Mouse (Mus musculus) forebrain, embryonic 16.5 days (tissue): ENCODE data around the gene Krtap28-10. TPM values are rescaled to one million over a fixed set of nuclear protein-coding genes. Genes with fewer than 3 reads are reported as not detected.

Experiments
- ATAC-seq: fragments of 200-750 bp; cut with Nextera tagmentation; 2 replicates; pipeline ENCODE4 v1.8.0; 2017; ENCODE audit warnings: mild to moderate bottlenecking, moderate library complexity
- H3K27ac ChIP-seq: fragments of 300-500 bp; sonication (generic); 2 replicates; pipeline ENCODE4 v1.5.1; 2014; ENCODE audit warnings: low read length, control low read depth
- H3K27me3 ChIP-seq: fragments of 300-500 bp; sonication (generic); replicated peaks from 2 replicates; pipeline ENCODE4 v1.6.1; 2014; ENCODE audit warnings: low read length; ENCODE audit not compliant: control insufficient read depth, insufficient read depth
- H3K36me3 ChIP-seq: fragments of 300-500 bp; sonication (generic); 2 replicates; pipeline ENCODE4 v1.6.1; 2014; ENCODE audit not compliant: control insufficient read depth, insufficient read depth
- H3K4me1 ChIP-seq: fragments of 300-500 bp; sonication (generic); replicated peaks from 2 replicates; pipeline ENCODE4 v1.6.1; 2014; ENCODE audit warnings: low read length; ENCODE audit not compliant: control insufficient read depth, insufficient read depth
- H3K4me2 ChIP-seq: fragments of 300-500 bp; sonication (generic); 2 replicates; pipeline ENCODE4 v1.6.1; 2014; ENCODE audit warnings: mild to moderate bottlenecking, low read length, control low read depth
- H3K4me3 ChIP-seq: fragments of 300-500 bp; sonication (generic); replicated peaks from 2 replicates; pipeline ENCODE4 v1.5.1; 2014; ENCODE audit warnings: mild to moderate bottlenecking, low read length, control low read depth
- H3K9ac ChIP-seq: fragments of 300-500 bp; sonication (generic); replicated peaks from 2 replicates; pipeline ENCODE4 v1.6.1; 2014; ENCODE audit warnings: low read depth, low read length, control low read depth
- H3K9me3 ChIP-seq: fragments of 300-500 bp; sonication (generic); 2 replicates; pipeline ENCODE4 v1.6.1; 2016; ENCODE audit warnings: low read length; ENCODE audit not compliant: control insufficient read depth
- WGBS: fragments of 180-500 bp; shearing (Covaris S2); extraction: QIAGEN DNeasy Blood & Tissue Kit; methylation state at CpG from one replicate; pipeline ENCODE4 v1.1.7; 2014; 5-methylcytosine and 5-hydroxymethylcytosine counted together
- polyA plus RNA-seq: library from polyadenylated mRNA; unstranded; fragments of >200 nt; fragmentation: Nextera tagmentation; extraction: Ambion mirVana; gene quantifications from 2 replicates; pipeline ENCODE4 v1.2.1, GENCODE M21; 2015

Gene Krtap28-10
- polyA plus RNA-seq, 1 experiment from 2014 or later: not detected

DNA sequence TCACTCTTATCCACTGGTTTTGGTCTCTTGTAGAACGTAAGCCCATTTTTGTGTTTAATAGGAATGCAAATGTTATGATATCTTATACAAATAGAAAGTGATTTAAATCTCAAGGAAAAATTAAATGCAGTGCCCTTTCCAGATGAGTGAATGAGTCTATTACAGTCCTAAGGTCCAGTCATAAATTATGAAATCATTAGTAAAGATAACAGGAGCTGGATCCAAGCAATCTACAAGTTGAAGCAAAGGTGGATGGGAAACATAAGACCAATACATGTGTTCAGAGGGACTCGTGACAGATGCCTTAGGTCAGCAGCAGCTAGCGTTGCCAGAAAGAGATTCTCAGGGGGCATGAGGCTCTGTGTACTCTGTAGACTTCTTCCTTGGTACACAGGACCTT is 50.7 kb downstream of the Krtap28-10 start:
- Histone ChIP-seq H3K27me3 (no peaks in the 10 kb centered on the region), H3K9me3 (no peaks in the 10 kb centered on the region), H3K9ac (no peak overlapping the region), H3K4me2 (no peak overlapping the region), H3K36me3 (no peaks in the 10 kb centered on the region), H3K4me1 (no peaks in the 10 kb centered on the region), H3K27ac (no peak overlapping the region), H3K4me3 (no peak overlapping the region)
- ATAC-seq: no peak
- WGBS: 82% methylated on average over 3 of the region's 3 CpGs

Other genes starting within 250 kb of the Krtap28-10 start
- gene Agfg1, start 203.0 kb downstream of the Krtap28-10 start, polyA plus RNA-seq: 33.7 and 39.9 TPM in 2 replicates
- 0.32 TPM in 1 of 2 replicates, not detected in the other for gene A030005L19Rik, start 129.2 kb downstream of the Krtap28-10 start, polyA plus RNA-seq
- gene A030014E15Rik, start 117.6 kb downstream of the Krtap28-10 start, polyA plus RNA-seq: not detected in 2 replicates
- gene Gm6217, start 111.1 kb downstream of the Krtap28-10 start, polyA plus RNA-seq: not detected in 2 replicates
- gene A030003K21Rik, start 99.1 kb downstream of the Krtap28-10 start, polyA plus RNA-seq: not detected in 2 replicates
- gene Gm7544, start 86.5 kb downstream of the Krtap28-10 start, polyA plus RNA-seq: not detected in 2 replicates
- gene Gm47955, start 82.2 kb downstream of the Krtap28-10 start, polyA plus RNA-seq: not detected in 2 replicates
- gene Gm47959, start 41.9 kb downstream of the Krtap28-10 start, polyA plus RNA-seq: not detected in 2 replicates
- gene Slc19a3, start 4.0 kb downstream of the Krtap28-10 start, polyA plus RNA-seq: 1.2 TPM in 2 replicates
- gene Gm47969, start 2.5 kb upstream of the Krtap28-10 start, polyA plus RNA-seq: not detected in 2 replicates
- gene A030005K14Rik, start 16.9 kb upstream of the Krtap28-10 start, polyA plus RNA-seq: not detected in 2 replicates
- gene Krtap28-13, start 18.4 kb upstream of the Krtap28-10 start, polyA plus RNA-seq: not detected in 2 replicates
- not detected in 2 replicates for gene Ccl20, start 74.3 kb upstream of the Krtap28-10 start, polyA plus RNA-seq
- 0.82 and 0.89 TPM in 2 replicates for gene Daw1, start 117.3 kb upstream of the Krtap28-10 start, polyA plus RNA-seq